Mouse (Mus musculus) liver, embryonic 13.5 days (tissue): ENCODE results near the gene Sec31b. TPM values are rescaled to one million over a fixed set of nuclear protein-coding genes. Genes with fewer than 3 reads are reported as not detected.

Experiments
- ATAC-seq: fragments of 200-750 bp; cut with Nextera tagmentation; 2 replicates; pipeline ENCODE4 v1.8.0; 2017; ENCODE audit warnings: low read depth, mild to moderate bottlenecking, moderate number of reproducible peaks, moderate library complexity
- DNase-seq: peaks from one replicate; pipeline ENCODE4 v3.0.0; 2022
- H3K27ac ChIP-seq: fragments of 300-500 bp; sonication (generic); 2 replicates; pipeline ENCODE4 v1.5.1; 2015; ENCODE audit warnings: moderate library complexity, mild to moderate bottlenecking, inconsistent platforms
- H3K27me3 ChIP-seq: fragments of 300-500 bp; sonication (generic); 2 replicates; pipeline ENCODE4 v1.6.1; 2015; ENCODE audit warnings: mild to moderate bottlenecking, inconsistent platforms
- H3K36me3 ChIP-seq: fragments of 300-500 bp; sonication (generic); 2 replicates; pipeline ENCODE4 v1.6.1; 2015; ENCODE audit warnings: mild to moderate bottlenecking, inconsistent platforms
- H3K4me1 ChIP-seq: fragments of 300-500 bp; sonication (generic); replicated peaks from 2 replicates; pipeline ENCODE4 v1.6.1; 2015; ENCODE audit warnings: inconsistent platforms
- H3K4me2 ChIP-seq: fragments of 300-500 bp; sonication (generic); 2 replicates; pipeline ENCODE4 v1.6.1; 2015; ENCODE audit warnings: inconsistent platforms, mild to moderate bottlenecking, moderate library complexity
- H3K4me3 ChIP-seq: fragments of 300-500 bp; sonication (generic); replicated peaks from 2 replicates; pipeline ENCODE4 v1.5.1; 2015; ENCODE audit warnings: mild to moderate bottlenecking, inconsistent platforms
- H3K9ac ChIP-seq: fragments of 300-500 bp; sonication (generic); 2 replicates; pipeline ENCODE4 v1.6.1; 2015; ENCODE audit warnings: mild to moderate bottlenecking, inconsistent platforms
- H3K9me3 ChIP-seq: fragments of 300-500 bp; sonication (generic); replicated peaks from 2 replicates; pipeline ENCODE4 v1.6.1; 2016; ENCODE audit warnings: inconsistent platforms
- WGBS: fragments of 180-500 bp; shearing (Covaris S2); methylation state at CpG from one replicate; pipeline ENCODE4 v1.1.7; 2015; ENCODE audit not compliant: insufficient replicate concordance; 5-methylcytosine and 5-hydroxymethylcytosine counted together
- polyA plus RNA-seq: library from polyadenylated mRNA; unstranded; fragments of >200 nt; fragmentation: Nextera tagmentation; extraction: Ambion mirVana; gene quantifications from 2 replicates; pipeline ENCODE4 v1.2.1, GENCODE M21; 2015

Sec31b gene
- 0.29 and 0.43 TPM in 2 replicates for polyA plus RNA-seq

DNA sequence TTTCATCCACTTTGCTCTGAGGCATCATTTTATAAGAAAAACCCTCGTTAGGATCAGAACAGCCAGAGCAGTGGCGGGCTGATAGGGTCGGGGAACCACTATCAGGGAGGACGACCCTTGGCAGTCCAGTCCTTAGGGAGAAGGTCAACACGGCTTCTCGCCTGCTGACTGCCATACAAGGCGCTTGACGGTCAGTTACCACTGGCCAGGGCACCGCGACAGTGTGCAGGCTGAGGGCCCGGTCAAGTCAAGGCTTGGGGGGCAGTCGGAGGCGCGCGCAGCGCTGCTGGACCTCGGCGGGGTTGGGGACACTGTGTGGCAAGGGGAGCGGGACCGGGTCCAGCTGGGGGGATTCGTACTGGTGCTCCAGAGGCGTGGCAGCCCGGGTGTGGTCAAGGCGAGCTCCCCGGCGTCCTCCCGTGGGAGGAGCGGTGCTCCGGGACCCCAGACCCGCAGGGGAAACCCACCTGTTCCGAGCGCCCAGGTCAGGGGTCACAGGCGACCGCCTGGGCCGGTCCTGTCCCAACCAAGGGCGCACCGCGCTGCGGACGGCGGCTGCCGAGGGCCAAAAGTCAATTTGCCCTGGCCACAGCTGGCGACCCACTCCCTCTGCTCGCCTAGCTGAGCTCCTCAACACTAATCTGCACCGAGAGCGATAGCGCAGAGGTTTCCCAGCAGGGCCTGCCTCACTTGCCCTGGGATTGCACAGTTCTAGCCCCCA lies at the start of gene Sec31b:
Sec31b (minus strand) TSS at position 544 of the 721 bp plus-strand sequence.
- Histone ChIP-seq H3K9me3 (peaks cover 4% of the 10 kb centered on the region; the same call in 1 of the 2 replicates), H3K9ac (peak within 1 kb of the TSS; percentile 69), H3K27ac (no peak within 1 kb of the TSS), H3K4me2 (peak within 1 kb of the TSS; percentile 88), H3K36me3 (peaks cover 28% of the 10 kb centered on the region), H3K4me1 (peaks cover 18% of the 10 kb centered on the region), H3K4me3 (peak within 1 kb of the TSS; percentile 65), H3K27me3 (no peaks in the 10 kb centered on the region)
- peak; percentile 28 for DNase-seq
- ATAC-seq = peak; percentile 53
- under 1% methylated on average over 47 of the region's 47 CpGs for WGBS

DNA sequence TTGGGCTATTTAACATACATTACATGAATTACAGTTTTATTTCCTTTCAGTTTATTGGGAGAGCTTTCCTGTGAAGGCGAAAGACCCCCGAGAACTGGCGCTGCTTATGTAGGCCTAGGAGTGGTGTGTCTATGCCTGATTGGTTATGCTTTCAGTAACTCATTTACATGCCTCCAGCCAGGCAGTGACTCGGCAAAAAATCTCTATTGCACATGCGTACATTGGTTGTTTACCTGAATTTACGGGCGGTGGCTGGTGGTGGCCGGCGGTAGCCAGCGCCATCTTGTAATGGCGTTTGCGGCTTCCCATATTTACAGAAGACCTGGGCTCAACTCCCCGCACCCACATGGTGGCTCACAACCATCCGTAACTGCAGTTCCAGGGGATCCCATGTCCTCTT lies 48.5 kb upstream of the Sec31b start:
- H3K27ac ChIP-seq = no peak overlapping the region
- H3K4me1 ChIP-seq = no peaks in the 10 kb centered on the region
- H3K4me3 ChIP-seq = no peak overlapping the region
- 0 out of 2 replicates have a peak, but pooled peaks cover 5% of the 10 kb centered on the region for H3K27me3 ChIP-seq
- 84% methylated on average over 14 of the region's 14 CpGs for WGBS
- H3K9me3 ChIP-seq = 0 out of 2 replicates have a peak, but pooled peaks cover 2% of the 10 kb centered on the region
- no peak overlapping the region for H3K9ac ChIP-seq
- no peaks in the 10 kb centered on the region for H3K36me3 ChIP-seq
- DNase-seq = no peak
- H3K4me2 ChIP-seq = no peak overlapping the region
- ATAC-seq = no peak

DNA sequence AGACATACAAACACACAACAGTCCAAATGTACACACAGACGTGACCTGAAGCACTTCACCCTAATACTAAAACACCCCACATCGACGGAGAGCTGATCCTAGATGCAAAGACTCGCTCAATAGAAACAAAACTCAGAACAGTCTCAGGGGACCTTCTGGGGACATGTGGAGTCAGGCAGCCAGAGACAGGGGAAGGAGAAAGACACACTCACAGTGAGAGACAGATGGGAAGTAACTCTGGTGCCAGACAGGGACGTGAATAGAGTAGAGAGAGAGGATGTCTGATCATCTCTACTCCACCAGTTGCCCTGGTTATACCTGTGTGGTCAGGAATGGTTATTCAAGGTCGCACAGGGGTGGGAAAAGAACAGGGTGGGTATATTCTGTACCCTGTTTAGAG lies 46.0 kb upstream of the Sec31b start:
- Histone ChIP-seq H3K9me3 (0 out of 2 replicates have a peak, but pooled peaks cover 2% of the 10 kb centered on the region), H3K4me2 (no peak overlapping the region), H3K4me3 (no peak overlapping the region), H3K9ac (no peak overlapping the region), H3K36me3 (no peaks in the 10 kb centered on the region), H3K27me3 (peaks cover 15% of the 10 kb centered on the region; the same call in 1 of the 2 replicates), H3K27ac (no peak overlapping the region), H3K4me1 (no peaks in the 10 kb centered on the region)
- whole genome bisulfite sequencing = 61% methylated on average over 6 of the region's 6 CpGs
- no peak for DNase-seq
- no peak for ATAC-seq

DNA sequence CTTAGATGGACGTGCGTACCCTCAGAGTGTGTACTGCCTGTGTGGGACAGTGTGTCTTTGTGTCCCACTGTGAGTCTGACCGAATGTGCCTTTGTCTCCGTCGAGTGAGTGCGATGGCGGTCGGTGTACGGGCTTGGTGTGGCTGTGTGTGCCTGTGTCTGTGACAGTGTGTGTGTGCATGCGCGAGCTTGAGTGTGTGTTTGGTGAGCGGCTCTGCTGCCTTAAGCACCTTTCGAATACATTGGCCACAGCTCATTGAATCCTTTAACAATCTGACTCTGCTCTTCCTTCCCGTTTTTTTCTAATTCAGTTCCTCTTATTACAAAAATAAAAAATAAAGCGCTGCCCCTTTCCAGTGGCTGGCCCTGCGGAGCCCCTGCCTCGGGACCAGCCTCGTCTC lies 45.3 kb upstream of the Sec31b start:
- H3K4me3 ChIP-seq = no peak overlapping the region
- no peak overlapping the region for H3K4me2 ChIP-seq
- 0 out of 2 replicates have a peak, but pooled peaks cover 2% of the 10 kb centered on the region for H3K9me3 ChIP-seq
- no peak overlapping the region for H3K9ac ChIP-seq
- no peak for ATAC-seq
- no peaks in the 10 kb centered on the region for H3K4me1 ChIP-seq
- no peak for DNase-seq
- 70% methylated on average over 18 of the region's 18 CpGs for WGBS
- H3K36me3 ChIP-seq = no peaks in the 10 kb centered on the region
- H3K27ac ChIP-seq = no peak overlapping the region
- peaks cover 20% of the 10 kb centered on the region for H3K27me3 ChIP-seq

DNA sequence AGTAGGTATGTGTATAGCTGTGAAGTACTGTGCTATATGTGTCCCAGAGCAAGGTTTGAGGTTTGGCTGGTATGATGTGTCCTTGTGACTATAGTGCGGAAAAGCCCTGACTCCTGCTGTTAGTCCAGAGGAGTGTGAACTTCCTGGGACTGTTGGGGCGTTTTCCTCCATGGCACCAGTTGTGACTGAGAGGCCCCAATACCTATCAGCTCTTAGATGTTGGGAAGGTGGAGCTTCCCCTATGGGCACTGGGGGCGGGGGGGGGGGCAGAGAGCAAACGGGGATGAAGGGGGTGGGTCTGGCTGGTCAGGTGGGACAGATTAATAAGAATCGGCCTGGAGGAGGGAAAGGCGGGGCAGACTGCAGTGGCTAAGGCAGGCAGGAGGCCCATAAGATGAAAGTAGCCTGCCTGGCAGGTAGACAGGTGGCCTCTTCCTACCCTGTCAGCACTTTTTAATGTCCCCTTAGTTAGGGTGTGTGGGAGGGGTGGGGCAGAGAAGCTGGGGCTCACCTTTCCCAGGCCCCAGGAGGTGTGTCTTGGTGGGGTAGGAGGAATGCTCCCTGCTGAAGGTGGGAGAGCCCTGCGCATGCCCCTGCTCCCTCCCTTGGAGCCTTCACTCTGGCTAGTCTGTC lies 44.0 kb upstream of the Sec31b start:
- H3K4me1 ChIP-seq = no peaks in the 10 kb centered on the region

DNA sequence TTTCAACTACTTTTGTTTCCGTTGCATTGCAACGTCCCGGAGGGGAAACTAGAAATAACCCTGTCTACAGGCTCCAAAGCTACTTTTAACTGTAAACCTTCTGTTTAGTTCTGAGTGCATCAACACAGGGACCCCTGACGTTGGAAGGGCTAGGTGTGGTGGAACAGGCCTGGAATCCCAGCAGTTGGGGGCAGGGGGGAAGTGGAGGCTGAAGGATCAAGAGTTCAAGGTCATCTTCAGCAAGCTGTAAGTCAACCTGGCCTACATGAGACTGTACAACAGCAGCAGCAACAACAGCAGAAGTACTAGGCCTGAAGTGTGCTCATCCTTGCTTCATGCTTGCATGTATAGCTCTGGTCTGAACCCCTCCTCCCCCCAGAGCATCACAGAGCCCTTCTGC lies 42.4 kb upstream of the Sec31b start:
- Histone ChIP-seq H3K36me3 (no peaks in the 10 kb centered on the region), H3K9ac (no peak overlapping the region), H3K27me3 (peaks cover 43% of the 10 kb centered on the region), H3K4me1 (no peaks in the 10 kb centered on the region), H3K27ac (no peak overlapping the region), H3K4me2 (no peak overlapping the region), H3K9me3 (no peaks in the 10 kb centered on the region), H3K4me3 (no peak overlapping the region)
- DNase-seq (no peak), ATAC-seq (no peak)
- 25% methylated on average over 4 of the region's 4 CpGs for WGBS

More for the DNA sequence above, 44.0 kb upstream of the Sec31b start:
- H3K9ac ChIP-seq = no peak overlapping the region
- 34% methylated on average over 7 of the region's 7 CpGs for WGBS
- ATAC-seq (no peak), DNase-seq (no peak)
- no peaks in the 10 kb centered on the region for H3K36me3 ChIP-seq
- H3K9me3 ChIP-seq = 0 out of 2 replicates have a peak, but pooled peaks cover 2% of the 10 kb centered on the region
- H3K27me3 ChIP-seq = peaks cover 33% of the 10 kb centered on the region
- H3K27ac ChIP-seq = no peak overlapping the region
- no peak overlapping the region for H3K4me3 ChIP-seq
- H3K4me2 ChIP-seq = no peak overlapping the region

DNA sequence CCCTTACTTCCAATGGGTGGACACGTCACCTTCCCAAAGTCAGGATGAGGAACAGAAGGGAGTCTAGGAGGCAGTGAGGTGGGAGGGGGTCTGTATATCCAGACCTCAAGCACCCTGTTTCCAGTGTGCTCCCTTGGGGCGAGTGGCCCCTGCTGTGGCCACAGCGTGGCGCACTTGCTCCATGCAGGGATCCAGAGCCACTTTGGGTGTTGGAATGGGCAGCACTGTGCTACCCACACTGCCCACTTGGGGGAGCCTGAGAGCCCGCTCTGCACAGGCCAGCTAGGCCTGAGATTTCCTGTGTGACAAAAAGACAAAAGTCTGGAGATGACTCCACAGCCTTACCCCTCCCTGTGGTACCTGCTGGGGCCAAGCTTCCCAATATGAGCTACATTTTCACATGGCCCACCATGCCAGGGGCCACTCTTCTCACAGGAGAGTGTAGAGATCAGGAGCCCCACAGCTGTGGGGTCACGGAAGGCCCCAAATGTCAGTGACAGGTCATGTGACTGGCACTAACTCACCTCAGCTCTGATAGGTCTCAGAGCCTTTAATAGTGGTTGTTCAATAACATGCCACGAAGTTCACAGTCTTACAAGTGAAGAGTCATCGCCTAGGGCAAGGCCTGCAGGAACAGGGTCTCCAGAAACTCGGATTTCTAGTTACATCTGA lies 37.1 kb upstream of the Sec31b start:
- Histone ChIP-seq H3K9me3 (no peaks in the 10 kb centered on the region), H3K4me2 (no peak overlapping the region), H3K27ac (no peak overlapping the region), H3K27me3 (peaks cover 32% of the 10 kb centered on the region), H3K4me1 (no peaks in the 10 kb centered on the region), H3K4me3 (no peak overlapping the region), H3K9ac (no peak overlapping the region), H3K36me3 (no peaks in the 10 kb centered on the region)
- ATAC-seq (peak; percentile 64), DNase-seq (peak; percentile 75)
- 32% methylated on average over 9 of the region's 9 CpGs for WGBS

DNA sequence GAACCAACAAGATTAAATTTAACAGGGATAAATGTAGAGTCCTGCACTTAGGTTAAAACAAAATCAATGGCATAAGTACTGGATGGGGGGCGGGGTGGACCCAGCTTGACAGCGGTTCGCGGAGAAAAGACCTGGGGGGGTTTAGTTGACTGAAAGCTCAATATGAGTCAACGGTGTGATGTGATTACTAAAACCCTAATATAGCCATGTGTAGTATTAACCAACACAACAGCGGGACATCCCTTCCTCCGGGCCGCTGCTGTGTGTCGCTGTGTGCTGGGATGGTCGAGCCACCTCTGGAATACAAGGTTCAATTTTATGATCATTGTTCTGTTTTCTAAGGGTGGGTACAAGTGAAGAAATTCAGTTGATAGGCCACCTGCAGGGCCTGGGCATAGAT lies 36.4 kb upstream of the Sec31b start:
- H3K27me3 ChIP-seq = peaks cover 28% of the 10 kb centered on the region
- DNase-seq = no peak
- 78% methylated on average over 10 of the region's 10 CpGs for WGBS
- H3K9ac ChIP-seq = no peak overlapping the region
- no peak overlapping the region for H3K27ac ChIP-seq
- H3K4me2 ChIP-seq = no peak overlapping the region
- H3K9me3 ChIP-seq = no peaks in the 10 kb centered on the region
- H3K4me3 ChIP-seq = no peak overlapping the region
- H3K4me1 ChIP-seq = no peaks in the 10 kb centered on the region
- ATAC-seq = no peak
- no peaks in the 10 kb centered on the region for H3K36me3 ChIP-seq

DNA sequence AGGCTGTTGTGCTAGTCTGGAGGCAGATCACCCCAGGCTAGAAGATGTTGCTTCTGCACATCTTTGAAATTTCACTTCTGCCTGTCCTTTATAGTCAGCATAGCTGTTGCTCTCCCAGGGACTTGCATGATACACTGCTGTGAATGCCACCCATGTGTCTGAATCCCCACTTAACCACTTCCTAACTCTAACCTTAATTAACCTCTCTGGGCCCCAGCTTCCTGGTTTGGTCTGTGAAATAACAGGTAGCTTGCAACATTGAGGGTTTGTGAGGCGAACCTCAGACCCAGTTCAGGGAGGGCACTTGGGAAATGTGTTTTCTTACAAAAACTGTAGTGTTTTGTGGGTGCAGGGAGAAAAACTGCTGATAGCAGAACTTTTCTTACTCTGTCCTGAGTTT lies 32.4 kb upstream of the Sec31b start:
- 30% methylated on average over 1 of the region's 1 CpGs for WGBS
- ATAC-seq = no peak
- no peaks in the 10 kb centered on the region for H3K27me3 ChIP-seq

DNA sequence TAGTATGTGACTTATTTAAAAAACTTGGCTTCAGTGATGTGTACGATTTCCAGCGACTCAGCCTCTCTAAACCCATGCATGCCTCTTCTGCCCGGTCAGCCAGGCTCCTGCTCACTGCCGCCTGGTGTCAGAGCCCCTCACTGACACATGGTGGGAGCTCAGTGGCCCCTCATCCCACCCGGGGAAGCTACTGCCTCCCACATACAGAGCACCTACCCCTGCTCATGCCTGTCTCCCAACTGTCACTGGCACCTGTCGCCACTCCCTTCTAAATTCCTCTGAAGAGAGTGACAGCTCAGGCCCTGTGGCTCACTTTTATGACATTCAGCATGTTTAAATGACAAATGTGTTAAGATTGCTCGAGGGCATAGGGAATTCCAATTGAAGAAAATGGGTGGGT lies 30.6 kb upstream of the Sec31b start:
- no peak for ATAC-seq
- Histone ChIP-seq H3K36me3 (peaks cover 38% of the 10 kb centered on the region), H3K9me3 (no peaks in the 10 kb centered on the region), H3K4me2 (no peak overlapping the region), H3K4me1 (no peaks in the 10 kb centered on the region), H3K9ac (no peak overlapping the region), H3K4me3 (no peak overlapping the region), H3K27ac (no peak overlapping the region), H3K27me3 (no peaks in the 10 kb centered on the region)
- WGBS = 64% methylated on average over 7 of the region's 7 CpGs
- DNase-seq = no peak

More for the DNA sequence above, 32.4 kb upstream of the Sec31b start:
- H3K4me2 ChIP-seq = no peak overlapping the region
- H3K4me3 ChIP-seq = no peak overlapping the region
- H3K36me3 ChIP-seq = peaks cover 20% of the 10 kb centered on the region
- H3K9ac ChIP-seq = no peak overlapping the region
- no peak overlapping the region for H3K27ac ChIP-seq
- no peaks in the 10 kb centered on the region for H3K9me3 ChIP-seq
- DNase-seq = no peak
- no peaks in the 10 kb centered on the region for H3K4me1 ChIP-seq

DNA sequence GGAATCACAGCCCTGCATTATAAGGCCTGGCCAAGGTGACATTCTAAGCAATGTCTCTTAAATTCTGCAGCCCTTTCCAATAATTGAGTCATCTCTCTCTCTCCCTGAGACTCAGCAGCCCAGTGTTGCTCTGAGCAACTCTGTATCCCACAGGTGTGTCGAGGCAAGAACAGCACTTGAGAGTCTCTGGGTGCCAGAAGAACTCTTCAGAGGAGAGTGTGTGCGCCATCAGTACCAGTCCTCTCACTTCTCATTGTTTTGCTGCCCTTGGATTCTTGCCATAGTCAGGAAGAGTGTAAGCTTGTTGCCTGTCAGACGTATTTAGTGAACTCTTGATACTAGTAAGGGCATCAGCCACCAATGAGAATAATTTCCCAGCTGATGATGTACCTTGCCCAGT lies 22.1 kb upstream of the Sec31b start:
- H3K36me3 ChIP-seq = peaks cover 88% of the 10 kb centered on the region
- whole genome bisulfite sequencing = 78% methylated on average over 3 of the region's 3 CpGs
- no peak for ATAC-seq

More for the DNA sequence above, 22.1 kb upstream of the Sec31b start:
- Histone ChIP-seq H3K4me3 (no peak overlapping the region), H3K27ac (no peak overlapping the region), H3K27me3 (no peaks in the 10 kb centered on the region), H3K9me3 (no peaks in the 10 kb centered on the region), H3K4me2 (no peak overlapping the region), H3K4me1 (peaks cover 21% of the 10 kb centered on the region), H3K9ac (no peak overlapping the region)
- no peak for DNase-seq
